In genomic region chr14:46722031-46722430, GRCm38 (mm10) we compare ENCODE assay signal across 8 mouse cellular contexts. TPM values are rescaled to one million over a fixed set of nuclear protein-coding genes. Genes with fewer than 3 reads are reported as not detected.
DNase-seq lines count a peak whose midpoint lies in the region; ATAC-seq and TF ChIP-seq lines count a peak whose summit lies in the region.
"Had no signal": no experiment of that assay in that cellular context is flagged by ENCODE, and none has a peak within 500 bp of the region (broad histone marks: within the 10 kb centered on the region; RNA-seq: fewer than 3 reads in every experiment).

No protein-coding gene starts in this region.

- H3K27ac ChIP-seq in midbrain, postnatal 0 days (ENCODE audit: low read depth, low read length): no peak overlapping the region
- H3K27ac ChIP-seq in midbrain, embryonic 16.5 days (ENCODE audit: low read length): no peak overlapping the region
- H3K27ac ChIP-seq in embryonic fibroblast, embryonic 13.5 days (ENCODE audit: insufficient read depth, low read length): no peak overlapping the region
- H3K27ac ChIP-seq in limb, embryonic 14.5 days (replicated peaks; ENCODE audit: low read depth, low read length): no peak overlapping the region
- H3K27ac ChIP-seq: midbrain, embryonic 12.5 days had no signal

- no peak for ATAC-seq in midbrain, postnatal 0 days (ENCODE audit: low FRiP score)
- no peak for ATAC-seq in midbrain, embryonic 16.5 days
- ATAC-seq in limb, embryonic 14.5 days (ENCODE audit: low FRiP score, low read depth): no peak; the same call in 1 of the 2 replicates

- TF ChIP-seq POLR2A in embryonic fibroblast, embryonic 13.5 days (IDR thresholded peaks at IDR 0.05; ENCODE audit: low read depth, low read length): no peak
- TF ChIP-seq POLR2A in limb, embryonic 14.5 days (IDR thresholded peaks at IDR 0.05; ENCODE audit: borderline replicate concordance, extremely low read depth, insufficient read depth, insufficient read length): no peak

- H3K9ac ChIP-seq in midbrain, postnatal 0 days (replicated peaks; ENCODE audit: low read length, poor library complexity, severe bottlenecking): no peak overlapping the region
- H3K9ac ChIP-seq in midbrain, embryonic 16.5 days (ENCODE audit: low read depth, low read length): no peak overlapping the region
- H3K9ac ChIP-seq in limb, embryonic 14.5 days (ENCODE audit: low read depth, low read length, severe bottlenecking): no peak overlapping the region
- H3K9ac ChIP-seq: midbrain, embryonic 12.5 days had no signal

- H3K4me3 ChIP-seq in midbrain, postnatal 0 days (ENCODE audit: low read depth, low read length): no peak overlapping the region
- no peak overlapping the region for H3K4me3 ChIP-seq in midbrain, embryonic 16.5 days (ENCODE audit: low read depth, low read length)
- H3K4me3 ChIP-seq in embryonic fibroblast, embryonic 13.5 days (ENCODE audit: insufficient read depth, low read length): no peak overlapping the region
- no peak overlapping the region for H3K4me3 ChIP-seq in limb, embryonic 14.5 days (replicated peaks; ENCODE audit: low read length)
- H3K4me3 ChIP-seq: midbrain, embryonic 12.5 days had no signal

- H3K27me3 ChIP-seq in midbrain, postnatal 0 days (ENCODE audit: insufficient read depth, low read length): no peaks in the 10 kb centered on the region
- H3K27me3 ChIP-seq in midbrain, embryonic 16.5 days (ENCODE audit: control insufficient read depth, insufficient read depth, low read depth, low read length): no peaks in the 10 kb centered on the region
- no peaks in the 10 kb centered on the region for H3K27me3 ChIP-seq in limb, embryonic 14.5 days (ENCODE audit: control insufficient read depth, insufficient read depth, low read length)

- DNase-seq in midbrain, postnatal 0 days (ENCODE audit: low spot score): peak; percentile 59
- DNase-seq in R1 (ENCODE audit: low read depth, low spot score): peak; percentile 67
- DNase-seq in limb, embryonic 14.5 days (ENCODE audit: low spot score): peak; percentile 45
- no peak for DNase-seq in frontal cortex, postnatal 25 days (ENCODE audit: low spot score in 2 of 2)
- no peak for DNase-seq in frontal cortex, postnatal 14 days (ENCODE audit: low spot score in 2 of 2)

- no peaks in the 10 kb centered on the region for H3K4me1 ChIP-seq in midbrain, postnatal 0 days (ENCODE audit: insufficient read depth, low read length)
- no peaks in the 10 kb centered on the region for H3K4me1 ChIP-seq in midbrain, embryonic 16.5 days (ENCODE audit: control insufficient read depth, insufficient read depth, low read length)
- 0 out of 2 replicates have a peak, but pooled peaks cover 9% of the 10 kb centered on the region for H3K4me1 ChIP-seq in embryonic fibroblast, embryonic 13.5 days (ENCODE audit: control insufficient read depth, insufficient read depth, low read length)
- H3K4me1 ChIP-seq in limb, embryonic 14.5 days (ENCODE audit: control insufficient read depth, insufficient read depth, low read length): peaks cover 33% of the 10 kb centered on the region

- WGBS in midbrain, postnatal 0 days: 82% methylated on average over 5 of the region's 5 CpGs
- 72% methylated on average over 5 of the region's 5 CpGs for WGBS in midbrain, embryonic 16.5 days
- 44% methylated on average over 5 of the region's 5 CpGs for WGBS in limb, embryonic 14.5 days

- H3K4me2 ChIP-seq in midbrain, postnatal 0 days (ENCODE audit: low read depth, low read length, poor library complexity, severe bottlenecking): no peak overlapping the region
- no peak overlapping the region for H3K4me2 ChIP-seq in midbrain, embryonic 16.5 days (ENCODE audit: low read length)
- no peak overlapping the region for H3K4me2 ChIP-seq in limb, embryonic 14.5 days (replicated peaks; ENCODE audit: low read depth, low read length, severe bottlenecking)
- H3K4me2 ChIP-seq: midbrain, embryonic 12.5 days had no signal

- H3K9me3 ChIP-seq in midbrain, postnatal 0 days (ENCODE audit: low read length): no peaks in the 10 kb centered on the region
- H3K9me3 ChIP-seq in midbrain, embryonic 16.5 days (replicated peaks; ENCODE audit: control insufficient read depth, low read length, poor library complexity, severe bottlenecking): no peaks in the 10 kb centered on the region
- no peaks in the 10 kb centered on the region for H3K9me3 ChIP-seq in limb, embryonic 14.5 days (ENCODE audit: control insufficient read depth, low read length)
- H3K9me3 ChIP-seq: midbrain, embryonic 12.5 days had no signal

- TF ChIP-seq CTCF in midbrain, postnatal 0 days (IDR thresholded peaks at IDR 0.05): peak; percentile 82
- 0 out of 2 replicates have a peak, but pooled peaks have one; percentile 18 for TF ChIP-seq CTCF in embryonic fibroblast, embryonic 13.5 days (IDR thresholded peaks at IDR 0.05; ENCODE audit: borderline replicate concordance, insufficient read depth, low read length)

- no peaks in the 10 kb centered on the region for H3K36me3 ChIP-seq in midbrain, postnatal 0 days (ENCODE audit: insufficient read depth, low read length)
- H3K36me3 ChIP-seq in midbrain, embryonic 16.5 days (ENCODE audit: control insufficient read depth, insufficient read depth, low read length): no peaks in the 10 kb centered on the region
- no peaks in the 10 kb centered on the region for H3K36me3 ChIP-seq in limb, embryonic 14.5 days (ENCODE audit: control insufficient read depth, insufficient read depth, low read length)
- H3K36me3 ChIP-seq: midbrain, embryonic 12.5 days had no signal

RNA-seq across cellular contexts. Expression of gene Cdkn3, which starts 38.3 kb away (rescaled TPM):
- total RNA-seq in midbrain, postnatal 0 days (2014; rRNA removed): 0.71 and 5.8 TPM in 2 replicates
- polyA plus RNA-seq in midbrain, postnatal 0 days (2015; fragmentation: Nextera tagmentation; extraction: Ambion mirVana): 5.9 and 7.1 TPM in 2 replicates
- 7.5 and 8.8 TPM in 2 replicates for polyA plus RNA-seq in midbrain, embryonic 16.5 days (2015; fragmentation: Nextera tagmentation; extraction: Ambion mirVana)
- 16.5 and 27.5 TPM in 2 replicates for polyA plus RNA-seq in embryonic fibroblast, embryonic 13.5 days (2011; ENCODE audit: insufficient read length, low read depth, missing spikeins)
- 22.2 and 23.4 TPM in 2 replicates for polyA plus RNA-seq in limb, embryonic 14.5 days (2012; rRNA removed)
- polyA plus RNA-seq in limb, embryonic 14.5 days (2014; fragmentation: Nextera tagmentation; extraction: Ambion mirVana): 44.4 and 46.6 TPM in 2 replicates

Comparison
In these comparisons a context has a peak if more than half of its experiments do, and no peak if none do; other contexts are left out.
1. DNase-seq: peak in midbrain, postnatal 0 days (single experiment), R1 (single experiment) and limb, embryonic 14.5 days (single experiment); none in frontal cortex, postnatal 25 days (0 of 2) and frontal cortex, postnatal 14 days (0 of 2).